Mouse (Mus musculus): ENCODE results near the gene Ap2a1. TPM values are rescaled to one million over a fixed set of nuclear protein-coding genes. Genes with fewer than 3 reads are reported as not detected.

Gene Ap2a1
- total RNA-seq, 2 experiments from 2014 or later = 327 to 331 TPM

DNA sequence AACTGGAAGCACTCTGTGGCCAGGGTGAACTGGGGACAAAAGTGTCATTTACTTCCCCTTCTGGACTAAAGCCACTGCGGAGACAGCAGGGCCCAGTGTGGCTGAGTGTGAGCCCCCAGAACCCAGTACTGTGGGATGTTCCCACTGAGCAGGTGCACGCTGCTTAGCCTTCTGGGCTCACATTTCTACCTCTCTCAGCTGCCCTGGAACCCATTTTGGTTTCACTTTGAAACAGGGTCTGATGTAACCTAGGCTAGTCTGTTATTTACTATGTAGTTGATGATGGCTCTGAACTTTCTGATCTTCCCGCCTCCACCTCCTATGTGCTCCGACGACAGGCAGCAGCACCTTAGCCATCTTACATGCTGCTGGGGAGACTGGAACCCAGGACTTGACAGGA is 33.5 kb upstream of the Ap2a1 start:
- intact Hi-C loops (cut with DNase I) = no loop called here
- H3K27ac ChIP-seq = no peak overlapping the region
- no peak for TF ChIP-seq CTCF (IDR thresholded peaks at IDR 0.05)
- DNase-seq (ENCODE audit: extremely low spot score in 1 of 2, low spot score in 2 of 2) = no peak
- H3K4me3 ChIP-seq = no peak overlapping the region

DNA sequence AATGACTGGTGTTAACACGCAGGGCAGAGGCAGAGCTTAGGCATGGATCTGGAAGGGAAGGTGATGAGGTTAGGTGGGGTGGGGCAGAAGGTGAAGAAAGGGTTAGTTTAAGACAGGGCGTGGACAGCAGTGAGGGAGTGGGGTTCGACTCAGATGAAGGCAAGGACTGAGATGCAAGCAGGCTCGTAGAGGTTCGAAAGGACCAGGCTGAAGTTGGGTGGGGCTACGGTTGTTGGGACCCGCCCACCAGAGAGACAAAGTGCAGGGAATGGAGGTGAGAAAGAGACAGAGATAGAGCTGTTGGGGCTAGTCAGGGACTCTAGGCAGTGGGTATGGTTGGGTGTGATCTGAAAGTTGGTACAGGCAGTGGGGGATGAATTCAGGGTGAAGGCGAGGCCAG is 33.0 kb upstream of the Ap2a1 start:
- intact Hi-C loops (cut with DNase I) = no loop called here
- DNase-seq (ENCODE audit: extremely low spot score in 1 of 2, low spot score in 2 of 2) = no peak
- no peak overlapping the region for H3K4me3 ChIP-seq
- H3K27ac ChIP-seq = no peak overlapping the region
- no peak for TF ChIP-seq CTCF (IDR thresholded peaks at IDR 0.05)

- intact Hi-C loops (cut with DNase I) = no loop called here
- TF ChIP-seq CTCF (IDR thresholded peaks at IDR 0.05) = no peak
- peak in 1 of 2 experiments; percentile 6 for DNase-seq (ENCODE audit: extremely low spot score in 1 of 2, low spot score in 2 of 2)
- H3K27ac ChIP-seq = no peak overlapping the region
- H3K4me3 ChIP-seq = no peak overlapping the region
Observed at GRCm38 (mm10) chr7:44960512-44960910, 31.2 kb upstream of the Ap2a1 start.

GRCm38 (mm10) chr7:44959874-44960511 is 30.7 kb upstream of the Ap2a1 start:
- intact Hi-C loops (cut with DNase I) = loop anchor here (5.0 kb wide), 2 partner anchors 38 to 58 kb away; no protein-coding TSS in a partner anchor
- H3K27ac ChIP-seq = no peak overlapping the region
- no peak for TF ChIP-seq CTCF (IDR thresholded peaks at IDR 0.05)
- peak in 1 of 2 experiments; percentile 6 for DNase-seq (ENCODE audit: extremely low spot score in 1 of 2, low spot score in 2 of 2)
- no peak overlapping the region for H3K4me3 ChIP-seq

DNA sequence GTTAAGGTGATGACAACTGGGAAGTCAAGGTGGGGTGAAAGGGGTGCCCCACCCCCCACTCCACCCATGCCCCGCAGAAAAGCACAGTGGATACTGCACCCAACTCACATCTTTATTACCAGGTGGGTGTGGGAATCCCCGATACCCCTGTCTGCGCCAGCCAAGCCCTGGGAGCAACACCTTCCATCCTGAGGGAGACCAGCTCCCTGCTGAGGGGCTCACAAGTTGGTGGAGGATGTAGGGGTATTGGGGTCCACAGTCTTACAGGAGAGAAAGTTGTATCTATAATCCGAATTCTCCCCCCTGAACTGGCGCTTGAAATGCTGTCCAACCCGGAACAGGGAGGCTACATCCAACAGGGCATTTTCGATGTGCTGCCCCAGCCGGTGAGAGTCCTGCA is 30.0 kb upstream of the Ap2a1 start:
- Histone ChIP-seq H3K4me3 (no peak overlapping the region), H3K27ac (no peak overlapping the region)
- intact Hi-C loops (cut with DNase I) = loop anchor here (5.0 kb wide), 2 partner anchors 37 to 57 kb away; no protein-coding TSS in a partner anchor
- DNase-seq (ENCODE audit: extremely low spot score in 1 of 2, low spot score in 2 of 2) = peak in 1 of 2 experiments; percentile 6
- no peak for TF ChIP-seq CTCF (IDR thresholded peaks at IDR 0.05)

- H3K27ac ChIP-seq = no peak overlapping the region
- peak in 1 of 2 experiments; percentile 31 for DNase-seq (ENCODE audit: extremely low spot score in 1 of 2, low spot score in 2 of 2)
- intact Hi-C loops (cut with DNase I) = loop anchor here (5.0 kb wide), 2 partner anchors 36 to 56 kb away; no protein-coding TSS in a partner anchor
- no peak overlapping the region for H3K4me3 ChIP-seq
- peak; percentile 83 for TF ChIP-seq CTCF (IDR thresholded peaks at IDR 0.05)
Observed at GRCm38 (mm10) chr7:44958208-44958607, 28.9 kb upstream of the Ap2a1 start.

DNA sequence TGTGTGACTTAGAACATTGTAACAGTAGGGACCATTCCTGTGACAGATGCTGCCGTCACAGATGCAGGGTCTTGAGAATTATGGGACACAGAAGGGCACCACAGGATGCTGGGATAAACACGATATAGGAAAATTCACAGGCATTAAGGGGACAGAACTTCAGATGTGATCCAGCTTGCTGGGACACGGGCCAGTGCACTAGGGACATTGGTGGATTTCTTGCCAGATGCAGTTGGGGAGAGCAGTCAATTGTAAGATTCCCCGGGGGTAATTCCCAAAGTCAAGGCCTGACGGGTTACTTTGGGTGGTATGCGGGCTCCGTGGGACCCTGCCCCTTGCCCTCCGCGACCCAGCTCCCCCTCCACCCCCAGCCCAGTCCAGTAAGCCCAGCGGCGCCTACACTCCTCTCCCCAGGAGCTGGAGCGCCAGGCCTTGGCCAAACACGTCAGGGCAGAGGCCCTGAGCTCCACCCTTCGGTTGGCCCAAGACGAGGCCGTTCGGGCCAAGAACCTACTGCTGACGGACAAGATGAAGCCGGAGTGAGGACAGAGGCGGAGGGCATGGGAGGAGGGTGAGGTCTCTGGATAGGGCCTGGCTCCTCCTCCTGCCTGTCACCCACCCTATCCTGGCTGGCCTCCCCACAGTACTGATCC is 28.0 kb upstream of the Ap2a1 start:
- no peak overlapping the region for H3K4me3 ChIP-seq
- H3K27ac ChIP-seq = no peak overlapping the region
- intact Hi-C loops (cut with DNase I) = loop anchor here (5.0 kb wide), 2 partner anchors 35 to 55 kb away; no protein-coding TSS in a partner anchor
- DNase-seq (ENCODE audit: extremely low spot score in 1 of 2, low spot score in 2 of 2) = peak in 1 of 2 experiments; percentile 8
- no peak for TF ChIP-seq CTCF (IDR thresholded peaks at IDR 0.05)

- no peak for TF ChIP-seq CTCF (IDR thresholded peaks at IDR 0.05)
- Histone ChIP-seq H3K27ac (no peak overlapping the region), H3K4me3 (no peak overlapping the region)
- intact Hi-C loops (cut with DNase I) = loop anchor here (5.0 kb wide), 2 partner anchors 34 to 54 kb away; no protein-coding TSS in a partner anchor
- DNase-seq (ENCODE audit: extremely low spot score in 1 of 2, low spot score in 2 of 2) = peak in 1 of 2 experiments; percentile 5
Observed at GRCm38 (mm10) chr7:44956266-44956665, 27.0 kb upstream of the Ap2a1 start.

DNA sequence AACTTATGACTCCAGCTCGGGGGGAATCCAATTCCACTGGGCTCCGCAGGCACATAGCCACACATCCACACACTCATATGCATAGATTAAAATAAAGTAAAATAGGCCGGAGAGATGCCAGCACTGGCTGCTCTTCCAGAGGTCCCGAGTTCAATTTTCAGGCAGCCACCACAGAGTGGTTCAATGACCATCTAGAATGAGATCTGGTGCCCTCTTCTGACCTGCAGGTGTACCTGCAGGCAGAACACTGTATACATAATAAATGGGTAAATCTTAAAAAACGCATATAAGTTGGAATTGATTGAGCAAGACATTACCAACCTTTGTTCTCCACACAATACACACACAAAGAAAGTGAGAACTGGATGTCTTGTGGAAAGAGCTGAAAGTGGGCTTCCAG is 26.3 kb upstream of the Ap2a1 start:
- DNase-seq (ENCODE audit: extremely low spot score in 1 of 2, low spot score in 2 of 2) = peak in 1 of 2 experiments; percentile 6
- peak; percentile 66 for TF ChIP-seq CTCF (IDR thresholded peaks at IDR 0.05)
- H3K4me3 ChIP-seq = no peak overlapping the region
- intact Hi-C loops (cut with DNase I) = loop anchor here (5.0 kb wide), 2 partner anchors 33 to 53 kb away; no protein-coding TSS in a partner anchor
- H3K27ac ChIP-seq = no peak overlapping the region

DNA sequence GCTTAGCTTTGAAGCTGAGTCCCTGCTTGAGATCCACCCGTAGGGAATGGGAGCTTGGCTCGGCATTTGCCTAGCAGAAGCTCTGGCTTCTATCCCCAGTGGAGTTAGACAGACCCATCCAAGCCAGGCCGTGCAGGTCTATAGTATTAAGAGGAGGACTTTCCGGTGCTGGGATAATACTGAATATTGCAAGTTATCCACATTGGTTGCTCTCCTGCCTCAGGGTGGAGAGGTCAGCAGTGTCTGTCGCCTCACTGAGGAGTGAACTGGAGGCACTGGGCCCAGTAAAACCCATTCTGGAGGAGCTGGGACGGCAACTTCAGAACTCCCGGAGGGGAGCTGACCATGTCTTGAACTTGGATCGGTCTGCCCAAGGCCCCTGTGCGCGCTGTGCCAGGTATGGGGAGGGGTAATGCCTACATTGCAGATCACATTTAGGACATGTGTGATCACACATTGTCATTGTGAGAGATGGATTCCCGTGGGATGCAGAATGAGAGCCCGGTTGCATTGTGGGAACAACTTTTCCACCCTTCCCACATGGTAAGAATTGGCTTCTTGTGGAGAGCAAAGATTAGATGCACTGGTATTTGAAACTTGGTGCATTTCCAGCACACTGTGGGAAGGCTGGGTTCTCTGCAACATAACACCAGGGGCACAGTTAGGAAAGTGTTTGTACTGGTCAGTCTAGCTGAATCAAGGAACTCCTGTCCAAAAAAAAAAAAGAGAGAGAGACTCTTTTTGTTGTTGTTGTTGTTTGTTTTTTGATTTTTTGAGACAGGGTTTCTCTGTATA is 25.0 kb upstream of the Ap2a1 start:
- intact Hi-C loops (cut with DNase I) = no loop called here
- TF ChIP-seq CTCF (IDR thresholded peaks at IDR 0.05) = no peak
- peak in 1 of 2 experiments; percentile 7 for DNase-seq (ENCODE audit: extremely low spot score in 1 of 2, low spot score in 2 of 2)

GRCm38 (mm10) chr7:44953561-44953960 is 24.3 kb upstream of the Ap2a1 start:
- TF ChIP-seq CTCF (IDR thresholded peaks at IDR 0.05) = no peak
- intact Hi-C loops (cut with DNase I) = no loop called here
- Histone ChIP-seq H3K4me3 (no peak overlapping the region), H3K27ac (no peak overlapping the region)
- DNase-seq (ENCODE audit: extremely low spot score in 1 of 2, low spot score in 2 of 2) = no peak

More for the DNA sequence above, 25.0 kb upstream of the Ap2a1 start:
- no peak overlapping the region for H3K27ac ChIP-seq
- no peak overlapping the region for H3K4me3 ChIP-seq

All from left cerebral cortex, adult 2 months (tissue).